Mouse (Mus musculus) adrenal gland (tissue): ENCODE results near the gene Opalin.

ENCODE experiments used
- intact Hi-C: fragments of 180-260 bp; cut with DNase I; formaldehyde crosslinking; loops from one replicate; pipeline ENCODE4 v1.15.1; 2025

Gene Opalin

DNA sequence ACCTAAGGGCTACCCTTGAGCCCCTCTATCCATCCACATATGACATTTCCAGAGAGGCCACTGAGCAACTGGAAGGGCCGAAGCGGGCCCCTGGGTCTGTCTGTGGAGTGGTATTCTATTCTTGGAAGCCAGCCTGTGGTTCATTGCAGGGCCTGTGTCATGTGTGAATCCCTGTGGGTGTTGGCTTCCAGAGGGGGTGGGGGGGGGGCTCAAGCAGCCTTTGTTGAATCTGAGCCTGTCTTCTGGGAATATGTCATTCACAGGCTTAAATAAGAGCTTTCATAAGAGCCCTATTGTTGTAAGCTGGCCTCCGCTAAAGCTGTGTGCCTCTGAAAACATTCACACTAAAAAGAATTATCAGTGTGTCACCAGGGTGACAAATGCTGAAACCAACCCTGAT lies 4.7 kb upstream of the Opalin start:
- intact Hi-C loops, result no loop called here

GRCm38 (mm10) chr19:41073746-41074455 lies 3.0 kb downstream of the Opalin start:
- intact Hi-C loops, result no loop called here

- intact Hi-C loops, result no loop called here
Measured at GRCm38 (mm10) chr19:41071500-41071899, 5.4 kb downstream of the Opalin start.

GRCm38 (mm10) chr19:41054702-41055101 lies 22.2 kb downstream of the Opalin start:
- intact Hi-C loops, result no loop called here

GRCm38 (mm10) chr19:41053530-41053929 lies 23.4 kb downstream of the Opalin start:
- intact Hi-C loops, result no loop called here

DNA sequence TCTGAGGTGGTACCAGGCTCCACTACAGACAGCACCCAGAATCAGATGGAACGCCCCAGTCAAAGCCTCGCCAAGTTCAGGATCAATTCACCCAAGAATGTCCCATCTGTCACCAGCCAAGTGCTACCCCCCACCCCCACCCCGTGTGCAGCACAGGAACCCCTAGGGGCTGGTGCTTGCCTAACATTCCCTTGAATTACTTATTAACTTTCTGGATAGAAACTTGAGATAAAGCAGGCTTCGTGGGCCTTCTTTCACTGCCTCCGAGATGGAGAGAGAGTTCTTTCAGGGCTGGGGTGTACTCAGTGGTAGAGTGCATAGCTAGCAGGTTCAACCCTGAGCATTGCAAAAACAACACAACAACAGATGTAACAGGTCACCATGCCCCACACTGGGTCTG lies 24.7 kb downstream of the Opalin start:
- intact Hi-C loops, result no loop called here

- intact Hi-C loops, result no loop called here
Measured at GRCm38 (mm10) chr19:41051714-41052113, 25.2 kb downstream of the Opalin start.

DNA sequence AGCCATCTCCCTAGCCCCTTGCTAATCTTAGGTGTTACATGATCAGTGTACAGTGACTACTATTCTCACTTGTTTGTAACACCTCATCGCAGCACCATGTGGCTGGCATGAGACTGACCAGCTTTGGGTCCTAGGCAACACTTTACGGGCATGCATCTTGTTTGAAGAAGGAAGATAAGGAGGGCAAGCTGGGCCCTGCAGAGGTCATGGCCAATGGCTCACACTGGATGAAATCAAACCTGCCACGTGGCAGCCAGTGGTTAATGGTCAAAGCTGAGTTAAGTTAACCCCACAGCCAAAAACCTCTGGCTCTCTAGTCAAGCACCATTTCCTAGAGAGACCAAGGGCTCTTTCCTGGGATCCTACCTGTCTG lies 28.7 kb downstream of the Opalin start:
- intact Hi-C loops, result no loop called here

DNA sequence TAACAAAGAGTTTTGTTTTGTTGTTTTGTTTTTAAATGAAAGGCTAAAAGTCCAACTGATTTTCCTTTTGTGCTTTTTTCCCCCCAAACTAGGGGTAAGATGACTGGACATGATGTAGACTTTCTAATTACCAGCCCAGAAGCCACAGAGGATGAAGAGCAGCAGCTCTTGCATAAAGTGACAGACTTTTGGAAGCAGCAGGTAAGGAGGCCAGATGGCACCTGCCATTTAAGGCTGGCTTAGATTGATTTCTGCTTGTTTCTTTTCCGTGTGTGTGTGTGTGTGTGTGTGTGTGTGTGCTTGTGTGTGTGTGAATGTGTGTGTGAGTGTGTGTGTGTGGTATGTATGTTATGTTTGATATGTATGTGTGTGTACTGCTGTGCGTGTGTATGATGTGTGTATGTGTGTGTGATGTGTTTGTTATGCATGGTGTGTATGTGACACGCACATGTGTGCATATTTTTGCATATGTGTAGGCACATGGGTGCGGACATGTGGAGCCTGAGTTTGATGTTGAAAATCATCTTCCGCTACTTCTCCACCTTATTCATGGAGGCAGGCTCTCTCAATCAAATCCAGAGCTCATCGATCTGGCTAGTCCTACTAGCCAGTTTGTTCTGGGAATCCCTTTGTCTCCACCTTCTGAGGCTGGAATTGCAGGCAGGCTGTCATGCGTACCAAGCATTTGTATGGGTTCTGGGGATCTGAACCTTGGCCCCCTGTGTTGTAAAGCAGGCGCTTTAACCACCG lies 29.3 kb downstream of the Opalin start:
- intact Hi-C loops, result no loop called here

DNA sequence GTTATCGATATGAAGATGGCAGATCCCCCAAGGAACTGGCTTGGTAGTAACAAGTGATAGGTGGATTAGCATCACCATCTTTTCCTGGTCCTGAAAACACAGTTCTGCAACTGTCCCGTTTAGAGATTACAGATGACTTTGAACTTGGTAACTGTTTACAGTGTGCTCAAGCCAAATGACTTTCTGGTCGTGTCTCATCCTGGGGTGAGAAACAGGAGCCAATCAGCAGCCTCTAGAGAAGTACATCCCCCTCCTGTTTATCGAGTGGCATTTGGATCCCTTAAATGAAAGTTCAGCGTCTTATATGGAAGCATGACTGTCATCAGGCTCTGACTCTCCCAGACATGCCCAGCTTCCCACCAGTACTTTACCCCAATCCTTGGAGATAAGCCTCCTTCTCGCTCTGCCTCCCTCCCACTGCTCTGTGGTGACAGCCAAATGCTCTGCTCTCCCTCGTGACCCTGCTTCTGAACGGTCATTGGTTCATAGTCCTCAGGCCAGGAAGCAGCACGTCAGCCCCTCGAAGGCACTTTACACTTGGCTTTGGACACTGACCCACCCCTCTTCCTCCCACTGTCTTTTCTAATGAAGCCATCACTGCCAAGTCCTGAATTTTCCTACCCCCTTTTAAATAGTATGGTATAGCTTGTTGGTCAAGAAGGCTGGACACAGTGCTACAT lies 31.7 kb downstream of the Opalin start:
- intact Hi-C loops, result no loop called here

DNA sequence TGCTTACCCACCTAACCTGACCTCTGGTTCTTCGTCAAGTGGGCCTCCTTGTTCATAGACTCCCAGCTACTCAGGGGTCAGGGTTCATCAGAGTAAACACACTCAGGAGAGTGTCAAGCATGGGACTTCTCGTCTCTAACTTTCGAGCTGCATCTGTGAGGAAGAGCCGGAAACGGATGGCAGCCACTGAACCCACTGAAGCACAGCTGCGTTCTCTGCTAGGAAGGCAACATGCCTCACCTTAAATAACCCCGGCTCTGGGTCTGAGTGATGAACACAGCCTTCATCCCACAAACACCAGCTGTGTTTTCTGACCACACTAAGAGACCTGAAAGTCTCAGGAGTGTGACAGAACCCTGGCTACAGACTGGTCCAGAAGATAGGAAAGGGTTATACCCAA lies 37.8 kb downstream of the Opalin start:
- intact Hi-C loops, result no loop called here

- intact Hi-C loops, result no loop called here
Measured at GRCm38 (mm10) chr19:41035809-41036551, 40.9 kb downstream of the Opalin start.

GRCm38 (mm10) chr19:41031869-41032268 lies 45.0 kb downstream of the Opalin start:
- intact Hi-C loops, result no loop called here

DNA sequence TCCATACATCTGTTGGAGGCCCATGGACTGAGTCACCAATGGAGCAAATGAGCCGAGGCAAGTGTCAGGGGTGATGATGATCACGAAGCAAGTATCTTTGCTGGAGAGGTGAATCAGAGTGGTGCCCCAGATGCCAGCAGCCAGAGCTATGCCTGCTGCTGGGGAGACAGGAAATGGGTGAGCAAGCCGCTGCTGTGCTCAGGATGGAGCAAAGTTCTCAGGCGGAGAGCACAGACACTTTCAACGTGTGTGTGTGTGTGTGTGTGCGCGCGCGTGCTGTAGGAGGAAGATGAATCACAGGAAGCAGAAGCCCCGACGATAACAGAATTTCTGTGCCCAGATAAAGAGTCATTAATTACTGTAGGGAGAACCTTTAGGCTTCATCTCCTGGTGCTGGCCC lies 45.9 kb downstream of the Opalin start:
- intact Hi-C loops, result no loop called here

DNA sequence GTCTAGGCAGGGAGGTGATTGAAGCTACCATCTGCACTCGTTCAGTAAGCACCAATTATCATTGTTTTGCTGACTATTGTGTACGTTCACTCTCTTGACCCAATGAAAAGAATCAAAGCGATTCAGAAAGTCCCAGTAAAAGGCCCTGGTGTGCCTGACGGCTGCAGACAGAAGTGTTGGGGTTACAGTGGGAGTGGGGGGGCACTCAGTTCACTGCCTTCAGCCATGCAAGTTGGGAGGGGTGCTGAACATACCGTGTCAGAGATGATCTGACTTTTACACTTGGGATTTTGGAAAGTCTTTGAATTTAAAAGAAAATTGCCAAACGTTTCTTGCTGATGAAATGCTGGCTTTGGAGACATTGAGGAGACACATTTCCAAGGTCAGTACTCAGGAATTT lies 46.8 kb downstream of the Opalin start:
- intact Hi-C loops, result no loop called here

DNA sequence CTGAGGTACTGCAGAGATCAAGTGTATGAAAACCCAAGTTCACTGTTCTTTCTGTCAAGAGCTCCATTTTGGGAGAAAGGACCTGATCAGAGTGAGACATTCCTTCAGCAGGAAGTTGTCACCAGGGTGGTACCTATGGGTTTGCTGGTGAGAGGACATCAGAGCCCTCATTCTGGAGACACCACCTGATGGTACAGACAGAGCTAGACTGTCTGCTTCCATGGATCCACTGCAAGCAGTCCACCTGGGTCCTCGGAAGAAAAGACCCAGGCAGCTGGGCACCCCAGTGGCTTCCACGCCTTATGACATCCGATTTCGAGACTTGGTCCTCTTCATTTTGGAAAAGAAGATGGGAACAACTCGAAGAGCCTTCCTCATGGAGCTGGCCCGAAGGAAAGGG lies 47.7 kb downstream of the Opalin start, which contains the start of gene Dntt:
TSS of gene Dntt (plus strand) at position 57 of the 400 bp plus-strand sequence.
- intact Hi-C loops, result no loop called here

- intact Hi-C loops, result no loop called here
Measured at GRCm38 (mm10) chr19:41027601-41028000, 49.3 kb downstream of the Opalin start.

GRCm38 (mm10) chr19:41027024-41027423 lies 49.9 kb downstream of the Opalin start:
- intact Hi-C loops, result no loop called here

DNA sequence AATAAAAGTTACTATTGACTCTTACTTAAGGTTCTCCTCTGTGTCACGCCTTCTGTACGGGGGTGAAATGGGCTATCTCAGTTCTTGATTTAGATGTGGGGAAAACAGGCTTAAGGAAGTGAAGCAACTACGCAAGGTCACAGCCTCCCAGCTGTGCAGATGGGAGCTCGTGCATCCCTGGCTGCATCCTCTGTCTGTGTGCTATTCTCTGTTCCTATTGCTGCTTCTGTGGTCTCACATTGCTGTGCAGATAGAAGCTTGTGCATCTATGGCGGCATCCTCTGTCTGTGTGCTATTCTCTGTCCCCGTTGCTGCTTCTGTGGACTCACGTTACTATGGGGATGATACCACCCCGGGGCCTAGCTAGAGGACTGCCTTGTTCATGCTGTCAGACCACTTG lies 50.4 kb downstream of the Opalin start:
- intact Hi-C loops, result no loop called here

- intact Hi-C loops, result no loop called here
Measured at GRCm38 (mm10) chr19:41022244-41022643, 54.7 kb downstream of the Opalin start.

DNA sequence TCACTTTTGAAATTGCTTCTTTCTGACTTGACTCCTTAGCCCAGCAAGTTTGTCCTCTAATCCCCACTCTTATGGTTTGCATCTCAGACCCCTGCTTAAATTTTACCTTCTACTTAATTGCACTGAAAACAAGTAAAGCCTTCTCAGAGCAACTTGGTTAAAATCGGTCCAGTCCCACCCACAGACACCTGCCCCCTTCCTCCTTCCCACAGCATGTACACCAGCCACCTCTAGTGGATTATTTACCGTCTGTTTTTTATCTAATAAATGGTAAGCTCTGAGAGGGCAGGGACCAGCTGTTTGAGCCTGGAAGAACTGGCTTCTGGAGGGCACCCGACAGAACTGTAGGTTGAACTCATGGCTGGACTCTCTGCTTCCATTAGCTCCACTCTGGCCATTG lies 56.4 kb downstream of the Opalin start:
- intact Hi-C loops, result no loop called here
